Mouse (Mus musculus): ENCODE results near the gene Trnp1. TPM values are rescaled to one million over a fixed set of nuclear protein-coding genes. Genes with fewer than 3 reads are reported as not detected.

Trnp1 gene
- polyA plus RNA-seq, 1 experiment from 2014 or later: 14.3 TPM

DNA sequence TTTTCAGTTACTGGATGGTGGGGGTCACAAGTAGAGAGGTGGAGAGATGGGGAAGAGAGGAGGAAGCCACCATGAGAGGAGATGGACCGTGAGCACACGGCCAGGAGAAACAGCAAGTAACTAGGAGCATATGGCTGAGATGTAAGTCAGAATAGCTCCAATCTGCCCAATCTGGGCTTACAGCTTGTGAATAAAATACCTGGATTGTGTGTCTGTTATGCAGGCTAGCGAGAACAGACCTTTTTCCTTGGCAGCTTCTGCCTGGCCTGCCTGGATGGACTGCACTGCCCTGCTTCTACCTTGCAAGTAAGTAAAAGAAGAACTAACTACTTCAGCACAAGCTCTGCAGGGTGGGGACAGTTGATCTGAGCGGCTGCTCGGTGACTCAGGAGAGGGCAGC, 12.7 kb upstream of the Trnp1 start:
- Histone ChIP-seq H3K27me3 (replicated peaks) (peaks cover 16% of the 10 kb centered on the region), H3K4me3 (replicated peaks) (no peak overlapping the region), H3K4me1 (no peaks in the 10 kb centered on the region), H3K9ac (replicated peaks) (no peak overlapping the region), H3K36me3 (no peaks in the 10 kb centered on the region), H3K4me2 (no peak overlapping the region), H3K9me3 (replicated peaks) (no peaks in the 10 kb centered on the region), H3K27ac (replicated peaks) (no peak overlapping the region)
- 86% methylated on average over 5 of the region's 5 CpGs for WGBS
- no peak for ATAC-seq (ENCODE audit: low FRiP score)

DNA sequence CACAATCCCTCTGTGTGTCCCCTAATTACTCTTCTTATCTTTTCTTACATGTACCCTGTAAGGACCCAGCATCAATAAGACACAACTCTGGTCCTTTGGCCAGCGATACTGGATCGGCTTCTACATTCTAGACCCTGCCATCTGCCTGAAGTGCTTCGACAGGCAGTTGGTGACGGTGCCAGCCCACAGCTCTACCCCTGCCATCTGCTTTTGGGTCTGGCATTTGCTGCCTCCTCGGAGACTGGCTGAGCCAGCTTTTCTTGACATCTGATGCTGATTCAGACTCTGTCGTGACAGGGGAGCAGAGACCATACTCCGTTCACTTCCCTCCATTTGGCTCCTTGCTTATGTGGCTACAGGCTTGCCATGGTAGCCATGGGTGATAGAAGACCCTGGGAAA, 10.6 kb upstream of the Trnp1 start:
- WGBS: 71% methylated on average over 7 of the region's 7 CpGs
- Histone ChIP-seq H3K4me1 (no peaks in the 10 kb centered on the region), H3K9me3 (replicated peaks) (no peaks in the 10 kb centered on the region), H3K36me3 (no peaks in the 10 kb centered on the region), H3K9ac (replicated peaks) (no peak overlapping the region), H3K4me2 (no peak overlapping the region), H3K27me3 (replicated peaks) (peaks cover 29% of the 10 kb centered on the region), H3K4me3 (replicated peaks) (no peak overlapping the region), H3K27ac (replicated peaks) (no peak overlapping the region)
- ATAC-seq (ENCODE audit: low FRiP score): no peak

- ATAC-seq (ENCODE audit: low FRiP score): no peak
- WGBS: 72% methylated on average over 5 of the region's 5 CpGs
- peaks cover 49% of the 10 kb centered on the region for H3K27me3 ChIP-seq (replicated peaks)
- H3K4me2 ChIP-seq: no peak overlapping the region
- no peak overlapping the region for H3K27ac ChIP-seq (replicated peaks)
- H3K9ac ChIP-seq (replicated peaks): no peak overlapping the region
- no peaks in the 10 kb centered on the region for H3K36me3 ChIP-seq
- H3K4me3 ChIP-seq (replicated peaks): no peak overlapping the region
- H3K4me1 ChIP-seq: no peaks in the 10 kb centered on the region
- no peaks in the 10 kb centered on the region for H3K9me3 ChIP-seq (replicated peaks)
These were observed 8.2 kb upstream of the Trnp1 start for GRCm38 (mm10) chr4:133506573-133506972.

- Histone ChIP-seq H3K27ac (replicated peaks) (no peak overlapping the region), H3K9ac (replicated peaks) (no peak overlapping the region), H3K4me1 (no peaks in the 10 kb centered on the region), H3K36me3 (no peaks in the 10 kb centered on the region), H3K4me3 (replicated peaks) (no peak overlapping the region), H3K9me3 (replicated peaks) (no peaks in the 10 kb centered on the region), H3K27me3 (replicated peaks) (peaks cover 61% of the 10 kb centered on the region), H3K4me2 (no peak overlapping the region)
- WGBS: 68% methylated on average over 9 of the region's 9 CpGs
- no peak for ATAC-seq (ENCODE audit: low FRiP score)
These were observed 6.6 kb upstream of the Trnp1 start for GRCm38 (mm10) chr4:133504755-133505485.

DNA sequence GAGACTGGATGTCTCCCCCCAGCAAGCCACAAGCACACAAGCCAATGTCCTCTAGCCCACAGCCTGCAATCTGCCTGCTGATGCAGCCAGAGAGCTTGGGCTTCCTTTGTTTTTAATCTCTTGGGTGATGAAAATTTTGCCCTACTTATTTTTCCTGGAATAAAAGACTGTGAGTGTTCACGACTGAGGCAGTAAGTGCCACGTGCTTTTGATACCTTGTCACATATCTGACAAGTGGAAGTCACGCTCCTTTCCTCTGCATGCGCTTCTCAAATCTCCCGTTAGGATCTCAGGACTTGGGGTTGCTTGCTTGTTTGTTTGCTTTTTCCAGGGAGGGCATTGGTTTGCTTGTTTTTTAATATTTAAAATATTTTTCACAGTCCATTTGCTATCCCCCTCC, 6.0 kb upstream of the Trnp1 start:
- no peak overlapping the region for H3K9ac ChIP-seq (replicated peaks)
- H3K9me3 ChIP-seq (replicated peaks): no peaks in the 10 kb centered on the region
- ATAC-seq (ENCODE audit: low FRiP score): no peak
- no peaks in the 10 kb centered on the region for H3K36me3 ChIP-seq
- H3K27me3 ChIP-seq (replicated peaks): peaks cover 67% of the 10 kb centered on the region
- H3K4me1 ChIP-seq: no peaks in the 10 kb centered on the region
- H3K4me2 ChIP-seq: no peak overlapping the region
- WGBS: 70% methylated on average over 5 of the region's 5 CpGs
- H3K27ac ChIP-seq (replicated peaks): no peak overlapping the region
- H3K4me3 ChIP-seq (replicated peaks): no peak overlapping the region

DNA sequence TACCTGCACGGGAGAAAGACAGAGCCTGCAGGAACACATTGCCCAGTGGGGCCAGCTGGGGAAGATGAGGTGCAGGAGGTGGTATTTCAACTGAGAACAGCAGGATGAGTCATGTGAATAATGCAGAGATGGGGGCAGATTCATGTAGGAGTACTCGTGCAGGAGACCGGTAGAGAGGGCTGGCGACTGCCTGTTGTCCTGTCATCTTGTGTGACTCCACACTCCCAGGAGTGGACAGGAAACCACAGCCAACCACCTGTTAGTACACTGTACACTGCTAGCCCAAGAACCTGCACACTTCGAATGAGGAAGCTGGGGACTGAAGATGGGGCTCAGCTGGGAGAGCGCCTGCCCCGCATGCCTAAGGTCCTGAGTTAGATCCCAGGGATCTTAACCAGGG, 3.2 kb upstream of the Trnp1 start:
- H3K9ac ChIP-seq (replicated peaks): no peak overlapping the region
- H3K27ac ChIP-seq (replicated peaks): no peak overlapping the region
- no peak overlapping the region for H3K4me3 ChIP-seq (replicated peaks)
- H3K4me2 ChIP-seq: no peak overlapping the region
- no peak for ATAC-seq (ENCODE audit: low FRiP score)
- no peaks in the 10 kb centered on the region for H3K36me3 ChIP-seq
- peaks cover 24% of the 10 kb centered on the region for H3K4me1 ChIP-seq
- H3K27me3 ChIP-seq (replicated peaks): peaks cover 76% of the 10 kb centered on the region
- WGBS: 65% methylated on average over 7 of the region's 7 CpGs
- H3K9me3 ChIP-seq (replicated peaks): no peaks in the 10 kb centered on the region

- peak overlapping the region; percentile 71 for H3K4me3 ChIP-seq (replicated peaks)
- peak overlapping the region; percentile 76 for H3K9ac ChIP-seq (replicated peaks)
- no peaks in the 10 kb centered on the region for H3K36me3 ChIP-seq
- H3K4me1 ChIP-seq: peaks cover 41% of the 10 kb centered on the region
- H3K4me2 ChIP-seq: peak overlapping the region; percentile 98
- H3K27ac ChIP-seq (replicated peaks): peak overlapping the region; percentile 43; the same call in 1 of the 2 replicates
- no peaks in the 10 kb centered on the region for H3K9me3 ChIP-seq (replicated peaks)
- ATAC-seq (ENCODE audit: low FRiP score): peak; percentile 70
- peaks cover 77% of the 10 kb centered on the region for H3K27me3 ChIP-seq (replicated peaks)
- WGBS: under 1% methylated on average over 69 of the region's 70 CpGs
These were observed 740 bp downstream of the Trnp1 start for GRCm38 (mm10) chr4:133497461-133498159.

DNA sequence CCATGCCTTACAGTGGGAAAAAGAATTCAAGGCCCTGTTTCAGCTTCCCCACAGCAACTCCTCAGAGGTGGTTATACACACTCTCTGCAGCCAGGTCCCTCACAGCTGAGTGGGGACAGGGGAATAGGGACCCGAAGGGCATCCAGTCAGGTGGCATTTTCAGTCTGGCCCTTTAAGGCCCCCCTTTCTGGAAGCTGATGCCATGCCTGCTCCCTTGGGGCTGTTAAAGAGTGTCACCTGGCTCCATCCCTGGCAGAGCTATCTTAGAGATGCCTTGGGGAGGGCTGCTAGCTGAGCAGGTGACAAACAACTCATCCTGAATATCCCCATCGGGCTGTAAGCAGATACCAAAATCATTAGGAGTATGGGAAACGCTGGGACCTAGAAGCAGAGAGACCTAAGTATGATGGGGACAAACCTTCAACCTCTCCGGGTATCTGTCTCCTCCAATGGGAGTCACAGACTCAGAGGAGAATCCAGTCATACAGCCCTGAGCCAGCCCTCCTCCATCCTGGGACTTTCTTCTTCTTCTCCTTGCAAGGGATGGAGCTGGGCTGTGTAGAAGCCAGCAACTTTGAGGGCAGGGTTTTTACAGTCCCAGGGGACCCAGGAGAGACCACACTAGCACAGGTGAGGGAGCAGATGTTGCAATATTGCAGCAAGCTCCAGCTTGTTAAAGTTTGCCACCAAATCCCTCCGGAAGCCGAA, 1.5 kb downstream of the Trnp1 start:
- Histone ChIP-seq H3K27ac (replicated peaks) (no peak overlapping the region), H3K4me3 (replicated peaks) (peak overlapping the region; percentile 71), H3K9ac (replicated peaks) (peak overlapping the region; percentile 76; the same call in 1 of the 2 replicates), H3K27me3 (replicated peaks) (peaks cover 69% of the 10 kb centered on the region), H3K9me3 (replicated peaks) (no peaks in the 10 kb centered on the region), H3K4me1 (peaks cover 41% of the 10 kb centered on the region), H3K4me2 (peak overlapping the region; percentile 98), H3K36me3 (no peaks in the 10 kb centered on the region)
- no peak; the same call in 1 of the 2 replicates for ATAC-seq (ENCODE audit: low FRiP score)
- 31% methylated on average over 6 of the region's 6 CpGs for WGBS

DNA sequence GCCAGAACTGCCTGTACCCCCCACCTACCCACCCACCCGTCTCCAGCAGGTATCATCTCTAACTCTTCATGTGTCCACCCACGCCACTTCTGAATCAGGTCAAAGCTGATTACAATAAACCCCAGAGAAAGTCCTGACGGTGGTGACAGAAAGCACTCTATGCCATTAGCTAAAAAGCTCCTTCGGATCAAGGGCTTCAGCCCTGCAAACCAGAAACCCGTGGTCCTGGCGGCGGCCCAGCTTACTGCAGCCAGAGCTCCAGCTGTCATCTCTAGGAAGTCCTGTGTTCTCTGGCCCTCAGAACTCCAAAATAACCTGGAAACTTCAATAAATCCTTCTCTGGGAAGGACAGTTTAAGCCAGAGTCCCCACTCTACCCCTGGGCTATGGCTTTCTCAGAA, 2.6 kb downstream of the Trnp1 start:
- ATAC-seq (ENCODE audit: low FRiP score): no peak

GRCm38 (mm10) chr4:133494867-133495266, 3.5 kb downstream of the Trnp1 start:
- Histone ChIP-seq H3K36me3 (no peaks in the 10 kb centered on the region), H3K9ac (replicated peaks) (no peak overlapping the region), H3K27me3 (replicated peaks) (peaks cover 51% of the 10 kb centered on the region), H3K4me3 (replicated peaks) (no peak overlapping the region), H3K4me2 (0 out of 2 replicates have a peak overlapping the region, but pooled peaks have one; percentile 60), H3K4me1 (peaks cover 41% of the 10 kb centered on the region), H3K9me3 (replicated peaks) (no peaks in the 10 kb centered on the region), H3K27ac (replicated peaks) (no peak overlapping the region)
- 68% methylated on average over 4 of the region's 4 CpGs for WGBS
- no peak for ATAC-seq (ENCODE audit: low FRiP score)

More for the DNA sequence above, 2.6 kb downstream of the Trnp1 start:
- H3K4me3 ChIP-seq (replicated peaks): no peak overlapping the region
- H3K27ac ChIP-seq (replicated peaks): no peak overlapping the region
- H3K4me2 ChIP-seq: 0 out of 2 replicates have a peak overlapping the region, but pooled peaks have one; percentile 98
- H3K36me3 ChIP-seq: no peaks in the 10 kb centered on the region
- H3K9ac ChIP-seq (replicated peaks): no peak overlapping the region
- peaks cover 60% of the 10 kb centered on the region for H3K27me3 ChIP-seq (replicated peaks)
- peaks cover 41% of the 10 kb centered on the region for H3K4me1 ChIP-seq
- no peaks in the 10 kb centered on the region for H3K9me3 ChIP-seq (replicated peaks)
- WGBS: 36% methylated on average over 7 of the region's 7 CpGs

DNA sequence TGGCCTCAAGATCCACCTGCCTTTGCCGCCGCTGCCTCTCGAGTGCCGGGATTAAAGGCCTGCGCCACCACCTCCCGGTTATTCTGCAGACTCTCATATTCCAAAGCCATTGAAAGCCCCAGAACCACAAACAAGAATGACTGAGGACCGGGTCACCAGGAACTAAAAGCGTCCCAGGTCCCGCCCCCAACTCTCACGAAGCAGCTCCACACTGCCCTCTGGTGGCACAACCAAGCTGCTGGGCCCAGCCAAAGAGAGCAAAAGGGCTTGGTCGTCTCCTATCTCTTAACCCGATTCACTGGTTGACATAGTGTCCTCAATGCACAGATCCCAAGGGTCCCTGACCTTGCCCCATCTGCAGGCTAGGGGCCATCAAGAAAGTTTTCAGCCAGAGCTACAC, 3.9 kb downstream of the Trnp1 start:
- Histone ChIP-seq H3K9ac (replicated peaks) (peak overlapping the region; percentile 26; the same call in 1 of the 2 replicates), H3K9me3 (replicated peaks) (no peaks in the 10 kb centered on the region), H3K36me3 (no peaks in the 10 kb centered on the region), H3K27ac (replicated peaks) (no peak overlapping the region), H3K4me2 (peak overlapping the region; percentile 60), H3K4me3 (replicated peaks) (peak overlapping the region; percentile 29), H3K4me1 (peaks cover 41% of the 10 kb centered on the region), H3K27me3 (replicated peaks) (peaks cover 47% of the 10 kb centered on the region)
- no peak for ATAC-seq (ENCODE audit: low FRiP score)
- under 1% methylated on average over 12 of the region's 12 CpGs for whole genome bisulfite sequencing

Measured in neural tube, embryonic 15.5 days (tissue).